Mouse (Mus musculus) limb, embryonic 12.5 days (tissue): Measurements from ENCODE around the gene Duox2. TPM values are rescaled to one million over a fixed set of nuclear protein-coding genes. Genes with fewer than 3 reads are reported as not detected.

Source experiments
- ATAC-seq: fragments of 200-750 bp; cut with Nextera tagmentation; 2 replicates; pipeline ENCODE4 v1.8.0; 2017; ENCODE audit warnings: low read depth, moderate TSS enrichment; ENCODE audit not compliant: insufficient number of reproducible peaks, insufficient read depth, low FRiP score, low TSS enrichment
- H3K27ac ChIP-seq: fragments of 300-500 bp; sonication (generic); 2 replicates; pipeline ENCODE4 v1.5.1; 2016; ENCODE audit warnings: mild to moderate bottlenecking, moderate library complexity
- H3K27me3 ChIP-seq: fragments of 300-500 bp; sonication (generic); 2 replicates; pipeline ENCODE4 v1.6.1; 2016; ENCODE audit warnings: mild to moderate bottlenecking, moderate library complexity
- H3K36me3 ChIP-seq: fragments of 300-500 bp; sonication (generic); 2 replicates; pipeline ENCODE4 v1.6.1; 2016; ENCODE audit warnings: mild to moderate bottlenecking, moderate library complexity
- H3K4me1 ChIP-seq: fragments of 300-500 bp; sonication (generic); replicated peaks from 2 replicates; pipeline ENCODE4 v1.6.1; 2016
- H3K4me2 ChIP-seq: fragments of 300-500 bp; sonication (generic); 2 replicates; pipeline ENCODE4 v1.6.1; 2016; ENCODE audit warnings: mild to moderate bottlenecking, moderate library complexity
- H3K4me3 ChIP-seq: fragments of 300-500 bp; sonication (generic); replicated peaks from 2 replicates; pipeline ENCODE4 v1.5.1; 2016; ENCODE audit warnings: mild to moderate bottlenecking
- H3K9ac ChIP-seq: fragments of 300-500 bp; sonication (generic); replicated peaks from 2 replicates; pipeline ENCODE4 v1.6.1; 2016; ENCODE audit warnings: mild to moderate bottlenecking, moderate library complexity
- H3K9me3 ChIP-seq: fragments of 300-500 bp; sonication (generic); 2 replicates; pipeline ENCODE4 v1.6.1; 2016; ENCODE audit warnings: mild to moderate bottlenecking, moderate library complexity
- WGBS: fragments of 180-500 bp; shearing (Covaris S2); methylation state at CpG from one replicate; pipeline ENCODE4 v1.1.7; 2016; 5-methylcytosine and 5-hydroxymethylcytosine counted together
- polyA plus RNA-seq: library from polyadenylated mRNA; unstranded; fragments of >200 nt; fragmentation: Nextera tagmentation; extraction: Ambion mirVana; gene quantifications from 2 replicates; pipeline ENCODE4 v1.2.1, GENCODE M21; 2016

Duox2 gene
- polyA plus RNA-seq, 1 experiment from 2014 or later: not detected

DNA sequence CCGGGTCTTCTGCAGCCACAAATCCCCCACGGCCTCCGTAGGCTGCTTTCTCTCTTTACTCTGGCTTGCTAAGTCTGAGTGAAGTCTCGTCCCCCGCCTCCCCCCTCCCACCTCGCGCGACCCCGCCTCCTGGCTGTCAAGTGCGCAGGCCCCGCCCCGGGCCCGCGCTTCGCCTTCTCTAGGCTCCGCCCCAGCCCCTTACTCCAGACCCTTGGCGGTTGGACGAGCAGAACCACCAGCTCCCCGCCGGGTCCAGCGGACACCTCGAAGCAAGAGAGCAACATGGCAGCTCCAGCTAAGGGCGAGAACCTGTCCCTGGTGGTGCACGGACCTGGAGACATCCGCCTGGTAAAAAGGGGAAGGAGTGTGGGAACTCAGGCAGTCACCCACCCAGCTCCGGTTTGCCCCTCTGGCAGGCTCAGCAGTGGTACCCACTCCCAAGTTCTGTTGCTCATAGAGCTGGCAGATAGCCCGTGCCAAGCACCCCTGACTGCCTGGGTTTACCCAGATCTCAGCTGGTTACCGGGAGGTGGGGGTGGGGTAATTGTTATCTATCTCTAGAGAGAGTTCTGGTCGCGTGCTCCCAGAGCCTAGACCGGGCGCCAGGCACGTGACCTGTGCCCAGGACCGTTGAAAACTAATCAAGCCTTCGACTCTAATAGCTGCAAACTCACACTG is 63.5 kb downstream of the Duox2 start, which contains the start of gene Sord:
Gene Sord, plus strand, starts transcription at position 139 of the 678 bp plus-strand sequence.
- Histone ChIP-seq H3K4me2 (peak within 1 kb of the TSS; percentile 87), H3K9ac (peak within 1 kb of the TSS; percentile 59), H3K9me3 (no peaks in the 10 kb centered on the region), H3K27me3 (no peaks in the 10 kb centered on the region), H3K27ac (peak within 1 kb of the TSS; percentile 58), H3K4me3 (peak within 1 kb of the TSS; percentile 55), H3K36me3 (no peaks in the 10 kb centered on the region), H3K4me1 (peaks cover 4% of the 10 kb centered on the region)
- WGBS: 1% methylated on average over 35 of the region's 35 CpGs
- peak; percentile 94 for ATAC-seq

DNA sequence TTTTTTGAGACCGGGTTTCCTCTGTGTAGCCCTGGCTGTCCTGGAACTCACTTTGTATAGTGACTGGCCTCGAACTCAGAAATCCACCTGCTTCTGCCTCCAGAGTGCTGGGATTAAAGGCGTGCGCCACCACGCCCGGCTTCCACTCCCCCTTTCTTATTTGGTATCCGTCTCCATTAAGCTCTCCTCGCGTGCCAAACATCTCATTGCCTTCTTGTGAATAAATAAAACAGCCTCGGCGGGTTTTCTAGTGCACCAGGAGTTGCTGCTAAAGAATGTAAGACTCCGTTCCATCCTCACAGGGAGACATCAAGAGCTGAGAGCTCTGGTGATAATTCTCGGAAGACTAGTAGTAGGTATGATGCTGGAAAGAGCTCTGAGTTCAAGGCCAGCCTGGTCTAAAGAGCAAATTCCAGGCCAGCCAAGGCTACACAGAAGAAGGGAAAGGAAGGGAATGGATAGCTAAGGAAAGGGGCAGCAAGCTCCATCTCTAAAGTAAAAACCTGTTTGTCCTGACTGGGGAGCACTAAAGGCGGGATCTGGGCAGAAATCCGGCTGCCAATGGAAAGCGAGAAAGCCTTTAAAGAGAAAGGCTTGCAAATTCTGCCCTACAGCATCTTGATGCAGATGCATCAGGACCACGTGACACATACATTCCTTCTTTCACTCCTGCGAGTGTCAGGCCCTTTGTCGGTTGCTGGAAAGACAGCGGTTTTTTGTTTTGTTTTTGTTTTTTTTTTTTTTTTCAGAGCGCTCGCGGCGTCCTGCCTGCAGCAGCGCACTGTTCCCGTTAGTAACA is 64.3 kb downstream of the Duox2 start:
- 7% methylated on average over 26 of the region's 26 CpGs for WGBS
- H3K27ac ChIP-seq: peak overlapping the region; percentile 58

DNA sequence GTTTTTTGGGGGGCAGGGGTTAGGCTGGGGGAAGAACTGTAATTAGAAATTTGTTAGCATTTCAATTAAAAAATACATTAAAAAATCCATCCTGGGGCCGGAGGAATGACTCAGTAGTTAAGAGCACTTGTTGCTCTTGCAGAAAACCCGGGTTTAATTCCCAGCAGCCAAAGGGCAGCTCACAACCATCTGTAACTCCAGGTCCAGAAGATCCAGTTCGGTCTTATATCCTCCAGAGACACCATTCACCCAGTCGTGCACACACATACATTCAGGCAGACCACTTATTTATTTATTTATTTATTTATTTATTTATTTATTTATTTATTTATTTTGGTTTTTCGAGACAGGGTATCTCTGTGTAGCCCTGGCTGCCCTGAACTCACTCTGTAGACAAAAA is 64.9 kb downstream of the Duox2 start:
- Histone ChIP-seq H3K27me3 (no peaks in the 10 kb centered on the region), H3K4me1 (peaks cover 4% of the 10 kb centered on the region), H3K9me3 (no peaks in the 10 kb centered on the region), H3K36me3 (no peaks in the 10 kb centered on the region), H3K9ac (no peak overlapping the region), H3K4me2 (peak overlapping the region; percentile 87), H3K27ac (no peak overlapping the region), H3K4me3 (peak overlapping the region; percentile 55; the same call in 1 of the 2 replicates)
- WGBS: 49% methylated on average over 5 of the region's 5 CpGs
- no peak for ATAC-seq

More for the DNA sequence above, 64.3 kb downstream of the Duox2 start:
- Histone ChIP-seq H3K9me3 (no peaks in the 10 kb centered on the region), H3K36me3 (no peaks in the 10 kb centered on the region), H3K4me3 (peak overlapping the region; percentile 55), H3K4me2 (peak overlapping the region; percentile 87), H3K4me1 (peaks cover 4% of the 10 kb centered on the region), H3K27me3 (no peaks in the 10 kb centered on the region), H3K9ac (peak overlapping the region; percentile 59)
- ATAC-seq: peak; percentile 11; the same call in 1 of the 2 replicates

DNA sequence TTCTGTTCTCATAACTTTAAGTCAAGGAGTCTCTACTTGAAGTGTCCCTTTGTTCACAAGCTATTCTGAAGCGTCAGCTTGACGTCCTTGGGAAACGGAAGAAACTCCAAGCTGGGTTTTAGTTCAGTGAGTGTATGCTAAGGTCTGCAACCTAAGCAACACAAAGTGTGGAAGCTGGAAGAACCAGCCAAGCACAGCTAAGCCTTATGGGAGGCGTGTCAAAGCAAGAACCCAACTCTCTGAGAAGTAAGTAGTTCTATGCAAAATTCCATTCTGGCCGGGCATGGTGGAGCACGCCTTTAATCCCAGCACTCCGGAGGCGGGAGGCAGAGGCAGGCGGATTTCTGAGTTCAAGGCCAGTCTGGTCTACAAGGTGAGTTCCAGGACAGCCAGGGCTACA is 66.6 kb downstream of the Duox2 start:
- no peak for ATAC-seq
- H3K27me3 ChIP-seq: no peaks in the 10 kb centered on the region
- H3K27ac ChIP-seq: no peak overlapping the region
- H3K9ac ChIP-seq: no peak overlapping the region
- 89% methylated on average over 9 of the region's 9 CpGs for WGBS
- H3K4me2 ChIP-seq: no peak overlapping the region
- H3K4me1 ChIP-seq: peaks cover 4% of the 10 kb centered on the region
- no peak overlapping the region for H3K4me3 ChIP-seq
- H3K36me3 ChIP-seq: no peaks in the 10 kb centered on the region
- H3K9me3 ChIP-seq: no peaks in the 10 kb centered on the region

DNA sequence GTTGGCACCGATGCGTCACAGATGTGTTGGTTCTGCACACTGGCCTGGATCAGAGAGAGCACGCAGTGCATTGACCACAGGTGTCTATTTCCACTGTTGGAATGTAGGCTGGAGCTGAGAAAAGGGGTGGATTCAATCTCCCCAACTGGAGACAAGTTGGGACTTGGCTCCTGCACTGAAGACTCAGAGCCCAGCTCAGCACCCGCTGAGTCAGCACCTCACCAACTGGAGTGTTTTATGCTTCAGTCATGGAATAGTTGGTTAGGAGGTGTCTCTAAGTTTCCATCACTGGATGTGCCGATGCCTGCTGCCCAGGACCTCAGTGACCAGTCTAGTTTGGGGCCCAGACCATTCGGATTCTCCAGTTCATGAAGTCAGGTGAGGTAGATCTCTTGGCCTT is 67.9 kb downstream of the Duox2 start:
- H3K27me3 ChIP-seq: no peaks in the 10 kb centered on the region
- no peak overlapping the region for H3K4me2 ChIP-seq
- H3K27ac ChIP-seq: no peak overlapping the region
- H3K9me3 ChIP-seq: no peaks in the 10 kb centered on the region
- no peak overlapping the region for H3K9ac ChIP-seq
- no peak overlapping the region for H3K4me3 ChIP-seq
- H3K36me3 ChIP-seq: no peaks in the 10 kb centered on the region
- ATAC-seq: no peak
- H3K4me1 ChIP-seq: peaks cover 4% of the 10 kb centered on the region
- WGBS: 82% methylated on average over 6 of the region's 6 CpGs

Other genes with a start within 250 kb of the Duox2 start
- 12.1 and 13.1 TPM in 2 replicates for gene Spg11, start 180.1 kb downstream of the Duox2 start, polyA plus RNA-seq
- gene B2m, start 150.8 kb downstream of the Duox2 start, polyA plus RNA-seq: 135 and 147 TPM in 2 replicates
- gene Trim69, start 137.7 kb downstream of the Duox2 start, polyA plus RNA-seq: not detected in 2 replicates
- gene Patl2, start 112.3 kb downstream of the Duox2 start, polyA plus RNA-seq: not detected in 2 replicates
- gene Terb2, start 112.2 kb downstream of the Duox2 start, polyA plus RNA-seq: not detected in 2 replicates
- gene Sord, start 63.7 kb downstream of the Duox2 start, polyA plus RNA-seq: 16.6 and 18.7 TPM in 2 replicates
- gene Duoxa2, start 451 bp upstream of the Duox2 start, polyA plus RNA-seq: not detected in 2 replicates
- 1.1 and 1.2 TPM in 2 replicates for gene Duoxa1, start 15.3 kb upstream of the Duox2 start, polyA plus RNA-seq
- 0.13 and 0.22 TPM in 2 replicates for gene Duox1, start 17.2 kb upstream of the Duox2 start, polyA plus RNA-seq
- 5.4 and 6.5 TPM in 2 replicates for gene Shf, start 70.7 kb upstream of the Duox2 start, polyA plus RNA-seq
- gene Slc28a2, start 128.0 kb upstream of the Duox2 start, polyA plus RNA-seq: not detected in 2 replicates
- not detected in 2 replicates for gene Gm14085, start 186.5 kb upstream of the Duox2 start, polyA plus RNA-seq